Mouse (Mus musculus) kidney, postnatal 4 days (tissue): ENCODE data around the gene Tbk1.

ENCODE experiments used
- DNase-seq, 2 experiments: peaks; one replicate each; pipeline ENCODE4 v3.0.0; 2021; ENCODE audit warnings: mixed read lengths in 2 of 2

Gene Tbk1

GRCm38 (mm10) chr10:121496616-121497015 is 90.0 kb downstream of the Tbk1 start:
- DNase-seq: no peak
